Mouse (Mus musculus) A20 (cell line): Measurements from ENCODE around the gene Gm48552.
A peak's percentile ranks its signal among the peaks of the same experiment; 100 is the strongest.

Experiments used
- DNase-seq: peaks from one replicate; pipeline ENCODE4 v3.0.0-alpha.2; 2011; ENCODE audit warnings: low read depth, low spot score

Gm48552 gene

GRCm38 (mm10) chr10:81418216-81419070 lies 29.6 kb downstream of the Gm48552 start:
- no peak for DNase-seq

- DNase-seq = no peak
Measured at GRCm38 (mm10) chr10:81419111-81419928, 30.5 kb downstream of the Gm48552 start.

- DNase-seq = no peak
Measured at GRCm38 (mm10) chr10:81420191-81420767, 31.5 kb downstream of the Gm48552 start.

GRCm38 (mm10) chr10:81421041-81421796 lies 32.4 kb downstream of the Gm48552 start:
- DNase-seq = no peak

- no peak for DNase-seq
Measured at GRCm38 (mm10) chr10:81421797-81422100, 32.9 kb downstream of the Gm48552 start.

GRCm38 (mm10) chr10:81422191-81422590 lies 33.4 kb downstream of the Gm48552 start:
- no peak for DNase-seq

- DNase-seq = no peak
Measured at GRCm38 (mm10) chr10:81422661-81423217, 33.9 kb downstream of the Gm48552 start.

GRCm38 (mm10) chr10:81423476-81424245 lies 34.9 kb downstream of the Gm48552 start:
- DNase-seq = no peak

GRCm38 (mm10) chr10:81424246-81425051 lies 35.6 kb downstream of the Gm48552 start:
- DNase-seq = no peak

GRCm38 (mm10) chr10:81425236-81425850 lies 36.5 kb downstream of the Gm48552 start:
- no peak for DNase-seq

- DNase-seq = no peak
Measured at GRCm38 (mm10) chr10:81426081-81426671, 37.4 kb downstream of the Gm48552 start.

- no peak for DNase-seq
Measured at GRCm38 (mm10) chr10:81426897-81427296, 38.1 kb downstream of the Gm48552 start.

- no peak for DNase-seq
Measured at GRCm38 (mm10) chr10:81427327-81427726, 38.5 kb downstream of the Gm48552 start.

- DNase-seq = no peak
Measured at GRCm38 (mm10) chr10:81427804-81428506, 39.1 kb downstream of the Gm48552 start.

- DNase-seq = peak; percentile 45
Measured at GRCm38 (mm10) chr10:81428507-81428870, 39.7 kb downstream of the Gm48552 start.

GRCm38 (mm10) chr10:81429092-81429491 lies 40.3 kb downstream of the Gm48552 start:
- DNase-seq = no peak

GRCm38 (mm10) chr10:81429605-81430061 lies 40.8 kb downstream of the Gm48552 start:
- peak; percentile 95 for DNase-seq

GRCm38 (mm10) chr10:81430141-81430830 lies 41.5 kb downstream of the Gm48552 start:
- DNase-seq = peak; percentile 85
